Mouse (Mus musculus): ENCODE results near the gene Slc25a26. TPM values are rescaled to one million over a fixed set of nuclear protein-coding genes. Genes with fewer than 3 reads are reported as not detected.
A peak's percentile ranks its signal among the peaks of the same experiment; 100 is the strongest.

Slc25a26 gene
- polyA plus RNA-seq, 1 experiment = not detected

DNA sequence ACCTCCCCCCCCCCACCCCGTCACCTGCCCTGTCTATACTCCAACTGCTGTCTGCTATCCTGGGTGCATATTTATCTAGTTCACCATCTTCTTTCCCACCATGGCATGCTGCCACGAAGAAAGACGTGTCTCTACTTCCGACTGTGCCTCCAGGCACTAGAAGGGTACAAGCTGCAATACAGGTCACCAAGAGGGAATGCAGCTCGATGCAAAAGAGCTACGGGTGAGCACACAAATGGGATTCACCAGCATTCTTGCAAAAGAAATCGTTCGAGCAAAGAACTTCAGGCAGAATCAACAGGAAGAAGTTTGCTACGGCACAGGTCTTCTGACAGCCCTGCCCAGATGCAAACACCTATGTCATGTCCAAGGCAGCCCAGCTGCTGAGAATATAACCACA, 134.6 kb downstream of the Slc25a26 start:
- Histone ChIP-seq H3K4me1 (ENCODE audit: control insufficient read depth, insufficient read depth, low read length) (peaks cover 17% of the 10 kb centered on the region), H3K4me3 (ENCODE audit: insufficient read depth, low read depth, low read length) (no peak overlapping the region), H3K27ac (ENCODE audit: insufficient read depth, low read depth, low read length) (no peak overlapping the region)
- 66% methylated on average over 9 of the region's 9 CpGs for WGBS
- no peak for TF ChIP-seq CTCF (IDR thresholded peaks at IDR 0.05; ENCODE audit: insufficient read depth, low read depth, low read length)
- no peak for TF ChIP-seq POLR2A (IDR thresholded peaks at IDR 0.05; ENCODE audit: insufficient read depth, low read depth, low read length)

GRCm38 (mm10) chr6:94635343-94635742, 135.2 kb downstream of the Slc25a26 start:
- WGBS = 26% methylated on average over 1 of the region's 1 CpGs
- TF ChIP-seq POLR2A (IDR thresholded peaks at IDR 0.05; ENCODE audit: insufficient read depth, low read depth, low read length) (no peak), CTCF (IDR thresholded peaks at IDR 0.05; ENCODE audit: insufficient read depth, low read depth, low read length) (no peak)
- peak overlapping the region; percentile 43; the same call in 1 of the 2 replicates for H3K27ac ChIP-seq (ENCODE audit: insufficient read depth, low read depth, low read length)
- H3K4me1 ChIP-seq (ENCODE audit: control insufficient read depth, insufficient read depth, low read length) = peaks cover 16% of the 10 kb centered on the region
- H3K4me3 ChIP-seq (ENCODE audit: insufficient read depth, low read depth, low read length) = no peak overlapping the region

- no peak for TF ChIP-seq CTCF (IDR thresholded peaks at IDR 0.05; ENCODE audit: insufficient read depth, low read depth, low read length)
- TF ChIP-seq POLR2A (IDR thresholded peaks at IDR 0.05; ENCODE audit: insufficient read depth, low read depth, low read length) = no peak
- Histone ChIP-seq H3K27ac (ENCODE audit: insufficient read depth, low read depth, low read length) (no peak overlapping the region), H3K4me3 (ENCODE audit: insufficient read depth, low read depth, low read length) (no peak overlapping the region), H3K4me1 (ENCODE audit: control insufficient read depth, insufficient read depth, low read length) (peaks cover 15% of the 10 kb centered on the region)
- 81% methylated on average over 5 of the region's 5 CpGs for WGBS
These were observed 136.9 kb downstream of the Slc25a26 start for GRCm38 (mm10) chr6:94637024-94637434.

DNA sequence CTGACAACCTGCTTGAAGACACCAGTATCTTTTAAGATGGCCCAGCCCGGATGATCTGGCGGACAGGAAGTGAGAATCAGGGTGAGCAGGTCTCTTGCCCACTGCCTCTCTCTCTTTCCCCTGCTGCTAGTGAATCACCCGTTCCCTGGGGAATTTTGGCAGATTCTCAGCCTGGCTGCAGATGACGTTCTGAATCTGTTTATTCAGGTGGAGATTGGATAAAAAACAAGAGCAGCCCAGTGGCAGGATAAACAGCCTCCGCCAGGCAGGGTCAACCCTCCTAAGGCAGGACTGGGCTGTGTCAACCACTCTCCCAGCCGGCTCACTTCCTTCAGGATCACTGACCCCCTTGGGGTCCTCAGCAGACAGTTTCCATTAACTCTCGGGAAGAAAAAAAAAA, 140.2 kb downstream of the Slc25a26 start:
- Histone ChIP-seq H3K4me1 (ENCODE audit: control insufficient read depth, insufficient read depth, low read length) (peaks cover 11% of the 10 kb centered on the region), H3K27ac (ENCODE audit: insufficient read depth, low read depth, low read length) (no peak overlapping the region), H3K4me3 (ENCODE audit: insufficient read depth, low read depth, low read length) (no peak overlapping the region)
- WGBS = 45% methylated on average over 7 of the region's 7 CpGs
- TF ChIP-seq CTCF (IDR thresholded peaks at IDR 0.05; ENCODE audit: insufficient read depth, low read depth, low read length) (no peak), POLR2A (IDR thresholded peaks at IDR 0.05; ENCODE audit: insufficient read depth, low read depth, low read length) (no peak)

DNA sequence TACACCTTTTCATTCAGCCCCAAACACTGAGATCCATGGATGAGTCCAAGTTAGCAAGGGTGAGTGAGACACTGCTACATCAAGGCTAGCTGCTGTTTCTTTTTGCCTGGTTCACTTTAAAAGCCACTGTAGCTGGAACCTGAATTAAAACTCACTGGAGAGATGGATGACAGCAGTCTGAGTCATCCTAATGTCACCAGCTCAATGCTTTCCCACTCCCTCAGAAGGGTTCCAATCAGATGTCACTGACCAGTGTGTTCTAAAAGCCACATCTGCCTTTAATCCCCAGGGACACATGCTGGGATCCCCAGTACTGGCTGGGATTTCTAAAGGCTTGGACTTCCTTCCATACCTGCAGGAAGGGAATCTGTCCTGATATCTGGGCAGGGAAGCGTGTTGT, 141.9 kb downstream of the Slc25a26 start:
- Histone ChIP-seq H3K4me3 (ENCODE audit: insufficient read depth, low read depth, low read length) (no peak overlapping the region), H3K4me1 (ENCODE audit: control insufficient read depth, insufficient read depth, low read length) (peaks cover 18% of the 10 kb centered on the region), H3K27ac (ENCODE audit: insufficient read depth, low read depth, low read length) (no peak overlapping the region)
- TF ChIP-seq POLR2A (IDR thresholded peaks at IDR 0.05; ENCODE audit: insufficient read depth, low read depth, low read length) = no peak
- no peak for TF ChIP-seq CTCF (IDR thresholded peaks at IDR 0.05; ENCODE audit: insufficient read depth, low read depth, low read length)
- WGBS = 92% methylated on average over 1 of the region's 1 CpGs

DNA sequence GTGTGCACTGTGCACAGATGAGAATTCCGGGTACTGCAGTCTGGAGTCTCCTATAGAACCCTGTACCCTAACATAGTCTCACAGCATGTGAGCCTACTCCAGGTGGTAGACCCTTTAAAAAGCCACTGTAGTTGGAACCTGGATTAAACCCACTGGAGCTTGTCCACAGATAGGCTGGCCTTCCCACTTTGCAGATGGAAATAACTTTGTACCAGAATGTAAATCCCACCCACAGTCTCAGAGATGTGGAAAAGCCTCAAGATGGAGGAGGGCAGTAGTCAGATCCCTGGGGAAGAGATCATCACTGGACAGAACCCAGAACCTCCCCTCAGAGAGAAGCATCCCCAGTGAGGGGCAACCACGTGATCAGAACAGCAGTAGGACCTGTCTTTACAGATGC, 143.9 kb downstream of the Slc25a26 start:
- H3K27ac ChIP-seq (ENCODE audit: insufficient read depth, low read depth, low read length) = no peak overlapping the region
- H3K4me3 ChIP-seq (ENCODE audit: insufficient read depth, low read depth, low read length) = no peak overlapping the region
- peaks cover 30% of the 10 kb centered on the region for H3K4me1 ChIP-seq (ENCODE audit: control insufficient read depth, insufficient read depth, low read length)
- WGBS = 81% methylated on average over 2 of the region's 2 CpGs
- TF ChIP-seq CTCF (IDR thresholded peaks at IDR 0.05; ENCODE audit: insufficient read depth, low read depth, low read length) (no peak), POLR2A (IDR thresholded peaks at IDR 0.05; ENCODE audit: insufficient read depth, low read depth, low read length) (no peak)

GRCm38 (mm10) chr6:94644641-94645040, 144.5 kb downstream of the Slc25a26 start:
- Histone ChIP-seq H3K4me3 (ENCODE audit: insufficient read depth, low read depth, low read length) (no peak overlapping the region), H3K4me1 (ENCODE audit: control insufficient read depth, insufficient read depth, low read length) (peaks cover 30% of the 10 kb centered on the region), H3K27ac (ENCODE audit: insufficient read depth, low read depth, low read length) (no peak overlapping the region)
- 64% methylated on average over 3 of the region's 3 CpGs for WGBS
- no peak for TF ChIP-seq CTCF (IDR thresholded peaks at IDR 0.05; ENCODE audit: insufficient read depth, low read depth, low read length)
- TF ChIP-seq POLR2A (IDR thresholded peaks at IDR 0.05; ENCODE audit: insufficient read depth, low read depth, low read length) = no peak

DNA sequence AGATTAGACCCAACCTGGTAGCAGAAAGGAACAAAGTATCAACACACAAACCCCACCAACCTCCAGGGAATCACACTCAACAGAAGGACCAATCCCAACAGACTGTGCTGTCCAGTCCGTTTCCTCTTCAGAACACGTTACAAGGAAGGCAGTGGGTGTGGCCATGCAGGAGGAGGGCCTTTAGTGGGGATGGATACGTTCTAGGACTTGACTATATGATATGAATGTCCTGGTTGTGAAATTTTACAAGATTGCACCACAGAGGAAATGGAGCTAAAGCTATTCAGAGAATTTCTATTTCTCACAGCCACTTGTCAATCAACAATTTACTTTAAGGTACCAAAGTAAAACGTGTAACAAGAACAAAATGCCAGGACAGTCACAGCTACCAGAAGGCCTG, 145.6 kb downstream of the Slc25a26 start:
- Histone ChIP-seq H3K27ac (ENCODE audit: insufficient read depth, low read depth, low read length) (no peak overlapping the region), H3K4me3 (ENCODE audit: insufficient read depth, low read depth, low read length) (no peak overlapping the region), H3K4me1 (ENCODE audit: control insufficient read depth, insufficient read depth, low read length) (peaks cover 25% of the 10 kb centered on the region)
- TF ChIP-seq POLR2A (IDR thresholded peaks at IDR 0.05; ENCODE audit: insufficient read depth, low read depth, low read length) (no peak), CTCF (IDR thresholded peaks at IDR 0.05; ENCODE audit: insufficient read depth, low read depth, low read length) (no peak)
- 79% methylated on average over 4 of the region's 4 CpGs for WGBS

DNA sequence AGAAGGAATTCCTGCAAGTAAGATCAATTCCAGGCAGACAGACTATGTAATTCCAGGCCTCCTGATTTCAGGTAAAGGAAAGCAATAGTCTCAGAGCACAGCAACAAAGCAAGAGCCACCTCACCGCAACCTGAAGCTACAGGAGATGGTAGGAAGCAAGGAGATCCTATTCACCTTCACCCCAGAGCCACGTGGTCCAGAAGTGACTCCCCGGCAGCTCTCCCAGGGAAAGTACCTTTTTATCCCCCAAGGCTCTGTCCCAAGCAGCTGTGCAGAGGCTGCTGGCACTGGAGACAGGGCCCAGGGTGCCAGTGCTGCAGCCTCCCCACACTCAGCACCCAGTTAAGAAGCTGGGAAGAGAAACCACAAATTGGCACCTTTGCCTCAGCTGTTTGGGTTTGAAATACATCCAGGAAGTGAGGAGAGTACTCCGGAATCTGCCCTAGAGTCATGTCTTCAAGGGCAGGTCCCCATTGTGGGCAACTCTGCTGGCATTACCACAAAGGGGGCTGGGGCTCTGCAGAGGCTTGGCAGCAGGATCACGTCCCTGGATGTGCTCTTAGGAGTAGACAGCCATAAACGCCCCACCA, 146.2 kb downstream of the Slc25a26 start:
- no peak for TF ChIP-seq POLR2A (IDR thresholded peaks at IDR 0.05; ENCODE audit: insufficient read depth, low read depth, low read length)
- TF ChIP-seq CTCF (IDR thresholded peaks at IDR 0.05; ENCODE audit: insufficient read depth, low read depth, low read length) = no peak
- no peak overlapping the region for H3K4me3 ChIP-seq (ENCODE audit: insufficient read depth, low read depth, low read length)
- 47% methylated on average over 6 of the region's 6 CpGs for WGBS
- peaks cover 25% of the 10 kb centered on the region for H3K4me1 ChIP-seq (ENCODE audit: control insufficient read depth, insufficient read depth, low read length)
- no peak overlapping the region for H3K27ac ChIP-seq (ENCODE audit: insufficient read depth, low read depth, low read length)

- 83% methylated on average over 6 of the region's 6 CpGs for WGBS
- TF ChIP-seq CTCF (IDR thresholded peaks at IDR 0.05; ENCODE audit: insufficient read depth, low read depth, low read length) (no peak), POLR2A (IDR thresholded peaks at IDR 0.05; ENCODE audit: insufficient read depth, low read depth, low read length) (no peak)
- peaks cover 25% of the 10 kb centered on the region for H3K4me1 ChIP-seq (ENCODE audit: control insufficient read depth, insufficient read depth, low read length)
- H3K27ac ChIP-seq (ENCODE audit: insufficient read depth, low read depth, low read length) = no peak overlapping the region
- H3K4me3 ChIP-seq (ENCODE audit: insufficient read depth, low read depth, low read length) = no peak overlapping the region
These were observed 146.8 kb downstream of the Slc25a26 start for GRCm38 (mm10) chr6:94646902-94647301.
